Mouse (Mus musculus) thymus, adult 2 months (tissue): ENCODE results near the gene Trip10. TPM values are rescaled to one million over a fixed set of nuclear protein-coding genes. Genes with fewer than 3 reads are reported as not detected.

Source experiments
- DNase-seq: peaks from one replicate; pipeline ENCODE4 v3.0.0; 2021
- H3K27ac ChIP-seq: fragments of 200-500 bp; 2 replicates; pipeline ENCODE4 v1.5.1; 2012; ENCODE audit warnings: low read length, control low read depth; ENCODE audit not compliant: control insufficient read depth, insufficient read depth
- H3K27me3 ChIP-seq: fragments of 200-500 bp; 2 replicates; pipeline ENCODE4 v1.6.1; 2012; ENCODE audit warnings: mild to moderate bottlenecking, low read length, moderate library complexity, mixed read lengths; ENCODE audit not compliant: control insufficient read depth, insufficient read depth
- H3K36me3 ChIP-seq: fragments of 200-500 bp; 2 replicates; pipeline ENCODE4 v1.6.1; 2012; ENCODE audit warnings: mild to moderate bottlenecking, low read length, moderate library complexity; ENCODE audit not compliant: control insufficient read depth, insufficient read depth
- H3K4me1 ChIP-seq: fragments of 200-500 bp; replicated peaks from 2 replicates; pipeline ENCODE4 v1.6.1; 2012; ENCODE audit warnings: low read length; ENCODE audit not compliant: control insufficient read depth, insufficient read depth
- H3K4me3 ChIP-seq: fragments of 200-500 bp; 2 replicates; pipeline ENCODE4 v1.5.1; 2012; ENCODE audit warnings: mild to moderate bottlenecking, low read length, control low read depth, moderate library complexity; ENCODE audit not compliant: control insufficient read depth, insufficient read depth
- CTCF ChIP-seq: fragments of 200-500 bp; IDR thresholded peaks from 2 replicates; pipeline ENCODE4 v1.5.1; 2012; ENCODE audit warnings: mild to moderate bottlenecking, control low read depth, low read length, moderate library complexity, borderline replicate concordance; ENCODE audit not compliant: control insufficient read depth, poor library complexity, insufficient read depth; ENCODE audit errors: extremely low read depth
- POLR2A ChIP-seq: fragments of 200-500 bp; IDR thresholded peaks from 2 replicates; pipeline ENCODE4 v1.6.1; 2012; ENCODE audit warnings: mild to moderate bottlenecking, low read length, control low read depth, moderate library complexity; ENCODE audit not compliant: control insufficient read depth, poor library complexity, insufficient read depth; ENCODE audit errors: extremely low read depth
- WGBS: fragments of 180-500 bp; shearing (Covaris S2); methylation state at CpG from one replicate; pipeline ENCODE4 v1.1.7; 2018; 5-methylcytosine and 5-hydroxymethylcytosine counted together
- polyA plus RNA-seq: library from polyadenylated mRNA; depleted of rRNA; stranded (reverse); fragments of >200 nt; gene quantifications from 2 replicates; pipeline ENCODE4 v1.2.3, GENCODE M21; 2012

The Trip10 gene
- polyA plus RNA-seq, 1 experiment, result 14.8 TPM

DNA sequence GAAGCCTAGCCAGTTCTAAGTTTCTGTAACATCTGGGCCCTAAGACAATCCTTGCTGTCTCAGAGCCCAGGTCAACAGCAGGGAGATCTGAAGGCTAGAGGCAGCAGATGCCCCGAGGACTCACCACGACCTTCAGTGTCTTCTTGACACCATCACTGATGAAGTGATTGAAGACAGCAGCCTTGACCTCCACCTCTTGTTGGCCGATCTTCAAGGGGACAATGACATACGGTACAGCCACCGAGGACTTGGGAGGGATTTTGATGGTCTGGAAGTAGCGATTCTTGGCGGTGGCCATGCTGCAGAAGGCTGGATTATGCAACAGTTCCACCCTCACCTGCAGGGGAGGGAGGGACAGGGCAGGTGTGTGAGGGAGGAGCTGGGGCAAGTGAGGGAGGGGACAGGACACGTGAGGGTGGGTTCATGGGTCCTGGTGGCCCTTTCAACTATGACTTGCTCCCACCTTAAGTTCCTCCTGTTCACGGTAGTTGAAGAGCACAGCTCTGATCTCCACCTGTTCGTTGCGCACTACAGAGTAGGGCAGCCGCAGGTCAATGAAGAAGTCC, 30.8 kb upstream of the Trip10 start:
- H3K27me3 ChIP-seq, result no peaks in the 10 kb centered on the region
- 89% methylated on average over 12 of the region's 12 CpGs for WGBS
- DNase-seq, result no peak

DNA sequence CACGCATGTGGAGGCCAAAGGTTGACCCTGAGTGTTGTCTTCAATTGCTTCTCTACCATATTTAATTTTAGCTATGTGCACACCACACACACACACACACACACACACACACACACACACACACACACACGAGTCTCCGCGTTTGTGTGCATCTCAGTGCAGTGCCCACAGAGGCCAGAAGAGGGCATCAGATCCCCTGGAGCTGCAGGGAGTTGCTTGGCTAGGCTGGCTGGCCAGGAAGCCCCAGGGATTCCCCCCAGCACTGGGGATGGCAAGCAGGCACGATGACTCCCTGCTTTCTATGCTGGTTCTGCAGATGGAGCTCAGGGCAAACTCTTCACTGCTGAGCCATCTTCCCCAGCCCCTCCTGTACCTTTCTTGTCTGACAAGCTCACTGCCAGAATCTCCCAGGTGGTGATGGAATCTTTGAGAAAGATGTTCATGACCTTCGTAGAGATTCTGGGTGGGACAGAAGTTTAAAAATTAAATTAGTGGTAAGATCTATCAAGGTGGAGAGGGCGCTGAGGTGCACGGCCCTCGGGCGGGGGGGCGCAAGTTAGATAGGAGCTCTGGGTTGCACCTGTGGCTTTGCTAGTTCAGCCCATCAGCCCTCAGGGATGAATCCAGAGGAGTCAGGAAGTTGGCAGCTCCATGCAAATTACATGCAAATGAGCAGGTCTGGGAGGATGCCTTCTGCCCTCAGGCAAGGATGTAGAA, 29.9 kb upstream of the Trip10 start:
- no peak for TF ChIP-seq POLR2A
- peak; percentile 89 for TF ChIP-seq CTCF
- peak; percentile 82 for DNase-seq
- 0 out of 2 replicates have a peak, but pooled peaks cover 6% of the 10 kb centered on the region for H3K4me1 ChIP-seq
- H3K4me3 ChIP-seq, result no peak overlapping the region
- H3K27me3 ChIP-seq, result no peaks in the 10 kb centered on the region
- no peaks in the 10 kb centered on the region for H3K36me3 ChIP-seq
- WGBS, result 19% methylated on average over 11 of the region's 11 CpGs
- H3K27ac ChIP-seq, result no peak overlapping the region

More for the DNA sequence above, 30.8 kb upstream of the Trip10 start:
- no peak for TF ChIP-seq POLR2A
- TF ChIP-seq CTCF, result no peak
- H3K36me3 ChIP-seq, result no peaks in the 10 kb centered on the region
- no peak overlapping the region for H3K4me3 ChIP-seq
- 0 out of 2 replicates have a peak, but pooled peaks cover 6% of the 10 kb centered on the region for H3K4me1 ChIP-seq
- H3K27ac ChIP-seq, result no peak overlapping the region

DNA sequence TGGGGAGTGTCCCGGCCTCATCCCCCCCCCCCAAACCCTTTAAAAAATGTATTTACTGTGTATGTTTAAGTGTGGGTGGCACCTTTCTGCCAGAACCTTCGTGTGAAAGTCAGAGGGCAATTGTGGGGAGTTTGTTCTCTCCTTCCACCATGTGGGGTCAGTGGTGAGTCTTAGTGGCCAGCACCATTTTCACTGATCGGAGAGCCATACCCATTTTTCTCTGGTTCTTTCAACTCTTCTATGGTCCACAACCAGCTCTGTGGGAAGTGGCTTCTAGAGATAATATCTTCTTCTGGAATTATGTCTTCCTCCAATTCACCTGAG, 29.4 kb upstream of the Trip10 start:
- H3K36me3 ChIP-seq, result no peaks in the 10 kb centered on the region
- no peaks in the 10 kb centered on the region for H3K27me3 ChIP-seq
- WGBS, result 26% methylated on average over 3 of the region's 3 CpGs
- no peak overlapping the region for H3K27ac ChIP-seq
- TF ChIP-seq POLR2A (no peak), CTCF (no peak)
- H3K4me1 ChIP-seq, result 0 out of 2 replicates have a peak, but pooled peaks cover 6% of the 10 kb centered on the region
- DNase-seq, result peak; percentile 48
- no peak overlapping the region for H3K4me3 ChIP-seq

DNA sequence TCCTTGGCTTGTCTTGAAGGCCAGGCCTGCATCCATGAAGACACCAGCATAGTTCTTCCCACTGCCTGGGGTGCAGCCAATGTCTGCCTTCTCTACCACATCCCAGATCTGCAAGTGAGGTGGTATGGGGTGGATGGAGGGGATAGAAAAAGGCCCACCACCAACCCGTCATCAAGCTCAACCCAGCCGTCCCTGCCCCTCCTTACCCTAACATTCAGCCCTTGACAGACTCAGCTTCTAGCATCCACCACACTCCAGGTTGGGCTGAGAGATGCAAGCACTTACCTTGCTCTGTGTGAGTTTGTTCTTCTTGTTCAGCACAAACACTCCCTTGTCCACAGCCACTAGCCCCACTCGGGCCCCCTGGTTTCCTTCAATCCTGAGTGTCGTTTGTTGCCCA, 27.3 kb upstream of the Trip10 start:
- no peak for TF ChIP-seq POLR2A
- no peak for TF ChIP-seq CTCF
- Histone ChIP-seq H3K4me3 (no peak overlapping the region), H3K36me3 (no peaks in the 10 kb centered on the region), H3K27ac (no peak overlapping the region), H3K27me3 (no peaks in the 10 kb centered on the region), H3K4me1 (0 out of 2 replicates have a peak, but pooled peaks cover 6% of the 10 kb centered on the region)
- no peak for DNase-seq
- 47% methylated on average over 4 of the region's 4 CpGs for WGBS

DNA sequence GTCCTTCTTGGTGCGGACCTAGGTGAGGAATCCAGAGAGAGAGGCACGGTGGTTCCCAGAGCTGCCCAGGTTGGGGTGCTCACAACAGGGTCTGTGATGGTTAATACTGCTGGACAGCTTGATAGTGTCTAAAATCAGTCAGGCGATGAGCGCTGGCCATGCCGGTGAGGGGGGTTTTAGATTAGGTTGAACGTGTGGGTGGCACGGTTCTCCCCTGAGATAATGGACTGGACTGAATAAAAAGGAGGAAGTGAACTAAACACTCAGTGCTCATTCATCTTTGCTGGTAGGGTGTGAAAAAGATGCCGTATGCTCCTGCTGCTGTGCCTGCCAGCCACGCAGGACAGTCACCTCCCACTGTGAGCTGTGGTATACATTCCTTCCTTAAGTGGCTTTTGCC, 25.9 kb upstream of the Trip10 start:
- Histone ChIP-seq H3K27ac (no peak overlapping the region), H3K27me3 (no peaks in the 10 kb centered on the region), H3K36me3 (no peaks in the 10 kb centered on the region), H3K4me3 (no peak overlapping the region), H3K4me1 (0 out of 2 replicates have a peak, but pooled peaks cover 6% of the 10 kb centered on the region)
- no peak for TF ChIP-seq CTCF
- no peak for TF ChIP-seq POLR2A
- WGBS, result 68% methylated on average over 9 of the region's 9 CpGs
- DNase-seq, result no peak

- peaks cover 7% of the 10 kb centered on the region; the same call in 1 of the 2 replicates for H3K4me1 ChIP-seq
- no peak for DNase-seq
- no peaks in the 10 kb centered on the region for H3K36me3 ChIP-seq
- no peak for TF ChIP-seq CTCF
- TF ChIP-seq POLR2A, result no peak
- 95% methylated on average over 2 of the region's 2 CpGs for WGBS
- H3K27me3 ChIP-seq, result no peaks in the 10 kb centered on the region
- H3K4me3 ChIP-seq, result no peak overlapping the region
- H3K27ac ChIP-seq, result no peak overlapping the region
Observed at GRCm38 (mm10) chr17:57227468-57227867, 21.8 kb upstream of the Trip10 start.
